Mouse (Mus musculus) lung, adult 2 months (tissue): ENCODE results near the gene Nfil3. TPM values are rescaled to one million over a fixed set of nuclear protein-coding genes. Genes with fewer than 3 reads are reported as not detected.

Experiments used
- DNase-seq: peaks from one replicate; pipeline ENCODE4 v3.0.0; 2022
- H3K4me1 ChIP-seq: fragments of 200-500 bp; 2 replicates; pipeline ENCODE4 v1.6.1; 2011; ENCODE audit warnings: low read length; ENCODE audit not compliant: control insufficient read depth, insufficient read depth
- H3K4me3 ChIP-seq: fragments of 200-500 bp; replicated peaks from 2 replicates; pipeline ENCODE3; 2011; ENCODE audit warnings: low read depth, mild to moderate bottlenecking, control low read depth, low read length; ENCODE audit errors: extremely low read depth
- CTCF ChIP-seq: fragments of 200-500 bp; IDR thresholded peaks from 2 replicates; pipeline ENCODE4 v1.5.1; 2011; ENCODE audit warnings: mild to moderate bottlenecking, low read length, control low read depth; ENCODE audit not compliant: insufficient read depth
- POLR2A ChIP-seq: fragments of 200-500 bp; IDR thresholded peaks from 2 replicates; pipeline ENCODE4 v1.6.1; 2011; ENCODE audit warnings: low read depth, mild to moderate bottlenecking, control low read depth, low read length, borderline replicate concordance; ENCODE audit errors: extremely low read depth
- WGBS: fragments of 180-500 bp; shearing (Covaris S2); methylation state at CpG from one replicate; pipeline ENCODE4 v1.1.7; 2018; 5-methylcytosine and 5-hydroxymethylcytosine counted together
- polyA plus RNA-seq: library from polyadenylated mRNA; depleted of rRNA; stranded (reverse); fragments of >200 nt; gene quantifications from 2 replicates; pipeline ENCODE4 v1.2.3, GENCODE M21; 2012

The Nfil3 gene
- polyA plus RNA-seq, 1 experiment, result 4.5 TPM

GRCm38 (mm10) chr13:53003286-53003685, 22.4 kb upstream of the Nfil3 start:
- no peak for TF ChIP-seq CTCF
- no peak for TF ChIP-seq POLR2A
- 44% methylated on average over 3 of the region's 3 CpGs for WGBS
- no peak for DNase-seq
- Histone ChIP-seq H3K4me3 (no peak overlapping the region), H3K4me1 (no peaks in the 10 kb centered on the region)

- H3K4me3 ChIP-seq, result no peak overlapping the region
- DNase-seq, result no peak
- WGBS, result 24% methylated on average over 2 of the region's 2 CpGs
- TF ChIP-seq CTCF (no peak), POLR2A (no peak)
- no peaks in the 10 kb centered on the region for H3K4me1 ChIP-seq
These were observed 20.6 kb upstream of the Nfil3 start for GRCm38 (mm10) chr13:53001511-53001935.

DNA sequence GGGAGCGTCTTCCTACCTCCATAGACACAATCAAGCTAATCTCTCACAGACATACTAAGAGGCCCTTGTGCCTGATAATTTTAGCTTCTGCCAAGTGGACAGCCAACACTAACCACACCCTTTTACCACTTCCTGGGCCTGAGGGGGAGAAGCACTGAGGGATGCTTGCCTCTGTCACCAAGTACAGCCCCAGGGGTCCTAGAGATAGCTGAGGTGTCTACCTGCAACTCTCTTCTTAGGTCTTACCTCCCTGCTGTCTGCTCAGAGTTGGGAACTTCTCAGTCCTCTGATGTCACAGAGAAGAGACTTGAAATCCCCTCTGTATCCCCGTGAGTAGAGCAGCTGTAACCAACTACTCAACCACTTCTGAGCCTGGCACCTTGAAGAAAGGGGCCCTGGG, 19.6 kb upstream of the Nfil3 start:
- DNase-seq, result no peak
- TF ChIP-seq POLR2A (no peak), CTCF (no peak)
- Histone ChIP-seq H3K4me1 (no peaks in the 10 kb centered on the region), H3K4me3 (no peak overlapping the region)
- 80% methylated on average over 2 of the region's 2 CpGs for WGBS

GRCm38 (mm10) chr13:52998541-52998940, 17.7 kb upstream of the Nfil3 start:
- Histone ChIP-seq H3K4me1 (no peaks in the 10 kb centered on the region), H3K4me3 (no peak overlapping the region)
- WGBS, result 76% methylated on average over 10 of the region's 10 CpGs
- no peak for DNase-seq
- TF ChIP-seq CTCF (no peak), POLR2A (no peak)

GRCm38 (mm10) chr13:52997806-52998205, 16.9 kb upstream of the Nfil3 start:
- DNase-seq, result no peak
- 74% methylated on average over 2 of the region's 2 CpGs for WGBS

DNA sequence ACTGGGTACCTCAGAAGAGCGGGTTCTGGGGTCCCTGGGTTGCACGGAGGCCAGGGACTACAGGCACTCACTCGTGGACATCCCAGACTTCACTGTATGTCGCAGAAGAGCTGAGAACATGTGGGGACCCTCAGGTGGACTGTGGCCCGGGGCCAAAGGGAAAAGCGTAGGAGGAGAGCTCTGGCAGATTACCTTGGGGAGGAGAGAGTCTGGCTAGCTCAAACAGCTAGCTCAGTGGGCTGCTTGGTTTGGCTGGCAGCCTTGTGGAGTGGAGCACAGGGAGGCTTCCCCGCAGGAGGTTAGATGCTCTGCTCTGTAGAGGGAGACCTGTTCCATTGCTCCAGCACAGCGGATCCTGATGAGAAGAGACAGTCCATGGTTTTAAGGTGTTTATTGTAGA, 15.3 kb upstream of the Nfil3 start:
- Histone ChIP-seq H3K4me3 (no peak overlapping the region), H3K4me1 (no peaks in the 10 kb centered on the region)
- TF ChIP-seq POLR2A, result no peak
- TF ChIP-seq CTCF, result no peak
- 80% methylated on average over 8 of the region's 8 CpGs for WGBS
- DNase-seq, result no peak

More at GRCm38 (mm10) chr13:52997806-52998205, 16.9 kb upstream of the Nfil3 start:
- Histone ChIP-seq H3K4me1 (no peaks in the 10 kb centered on the region), H3K4me3 (no peak overlapping the region)
- TF ChIP-seq CTCF, result no peak
- no peak for TF ChIP-seq POLR2A

- TF ChIP-seq CTCF (no peak), POLR2A (no peak)
- WGBS, result 65% methylated on average over 10 of the region's 10 CpGs
- no peak for DNase-seq
- H3K4me1 ChIP-seq, result no peaks in the 10 kb centered on the region
- no peak overlapping the region for H3K4me3 ChIP-seq
These were observed 13.5 kb upstream of the Nfil3 start for GRCm38 (mm10) chr13:52994197-52994881.

GRCm38 (mm10) chr13:52990139-52990538, 9.3 kb upstream of the Nfil3 start:
- no peak for DNase-seq
- WGBS, result 59% methylated on average over 9 of the region's 9 CpGs
- no peaks in the 10 kb centered on the region for H3K4me1 ChIP-seq
- no peak for TF ChIP-seq POLR2A
- H3K4me3 ChIP-seq, result no peak overlapping the region

- 70% methylated on average over 16 of the region's 16 CpGs for WGBS
- Histone ChIP-seq H3K4me1 (no peaks in the 10 kb centered on the region), H3K4me3 (no peak overlapping the region)
- DNase-seq, result no peak
- TF ChIP-seq POLR2A (no peak), CTCF (no peak)
These were observed 8.1 kb upstream of the Nfil3 start for GRCm38 (mm10) chr13:52989005-52989404.

DNA sequence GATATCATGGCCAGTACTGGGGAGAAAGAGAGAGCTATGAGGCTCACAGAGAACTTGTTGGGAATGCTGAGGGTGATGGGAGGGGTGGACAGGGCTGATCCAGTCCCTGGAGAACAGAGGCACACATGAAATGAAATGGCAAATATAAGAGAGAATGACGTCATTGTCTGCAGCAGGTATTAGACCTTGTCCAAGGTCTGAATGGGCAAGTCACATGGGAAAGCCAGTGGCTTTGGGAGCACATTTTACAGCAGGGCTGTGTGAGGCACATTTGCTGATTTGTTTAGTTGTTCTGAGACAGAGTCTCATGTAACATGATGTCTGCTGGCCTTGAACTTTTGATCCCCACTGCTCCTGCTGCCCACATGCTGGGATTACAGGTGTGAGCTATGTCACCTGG, 7.0 kb upstream of the Nfil3 start:
- no peaks in the 10 kb centered on the region for H3K4me1 ChIP-seq
- DNase-seq, result no peak
- H3K4me3 ChIP-seq, result no peak overlapping the region
- TF ChIP-seq POLR2A (no peak), CTCF (no peak)
- WGBS, result 69% methylated on average over 1 of the region's 1 CpGs
